Mouse (Mus musculus) 3T3-L1 (cell line): ENCODE data around the gene Cpne7.

Experiments
- DNase-seq: peaks from one replicate; pipeline ENCODE4 v3.0.0-alpha.2; 2015; ENCODE audit warnings: low read depth, low spot score

The Cpne7 gene

GRCm38 (mm10) chr8:123181391-123181790, 64.2 kb downstream of the Cpne7 start:
- peak; percentile 37 for DNase-seq
